Mouse (Mus musculus) lung, postnatal 0 days (tissue): ENCODE results near the gene Eif5.

Source experiments
- CTCF ChIP-seq: IDR thresholded peaks from 2 replicates; pipeline ENCODE4 v1.5.1; 2016; ENCODE audit warnings: antibody characterized with exemption, mild to moderate bottlenecking
- EP300 ChIP-seq: IDR thresholded peaks from 2 replicates; pipeline ENCODE4 v1.6.1; 2016; ENCODE audit warnings: antibody characterized with exemption, mild to moderate bottlenecking, control low read depth

DNA sequence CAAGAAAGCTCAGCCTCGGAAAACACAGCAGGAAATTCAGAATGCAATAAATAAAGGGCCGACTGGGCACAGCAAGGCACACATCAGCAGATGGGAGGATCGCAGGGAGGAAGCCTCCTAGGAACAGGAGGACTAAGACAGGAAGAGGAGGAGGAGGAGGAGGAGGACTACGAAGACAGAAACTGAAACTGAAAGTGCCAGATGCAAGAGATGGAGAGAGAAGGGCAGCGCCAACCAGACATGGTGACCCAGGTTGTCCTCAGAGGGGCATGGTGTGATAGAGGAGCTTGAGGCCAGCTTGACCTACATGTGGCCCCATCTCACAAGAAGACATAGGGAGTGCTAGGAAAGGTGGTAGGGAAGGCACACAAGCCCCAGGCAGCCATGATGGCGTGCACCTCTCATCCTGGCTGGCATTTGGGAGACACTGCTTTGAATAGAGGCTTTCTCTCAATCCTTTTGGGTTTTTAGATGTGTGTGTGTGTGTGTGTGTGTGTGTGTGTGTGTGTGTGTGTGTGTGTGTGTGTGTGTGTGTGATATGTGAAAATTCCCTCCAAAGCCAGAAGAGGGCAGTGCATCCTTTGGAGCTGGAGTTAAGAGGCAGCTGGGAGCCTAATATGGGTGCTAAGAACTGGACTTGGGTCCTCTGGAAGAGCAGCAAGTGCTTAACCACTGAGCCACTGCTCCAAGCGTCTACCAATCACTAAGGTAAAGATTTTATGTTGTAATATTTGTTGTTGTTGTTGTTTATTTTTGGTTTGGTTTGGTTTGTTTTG, 22.8 kb upstream of the Eif5 start:
- TF ChIP-seq CTCF, result no peak
- TF ChIP-seq EP300, result no peak
